In genomic region chr4:33767721-33768120, GRCm38 (mm10) we compare ENCODE assay signal across 22 mouse cellular contexts.
A peak's percentile ranks its signal among the peaks of the same experiment; 100 is the strongest.
DNase-seq lines count a peak whose midpoint lies in the region; ATAC-seq and TF ChIP-seq lines count a peak whose summit lies in the region.
"Had no signal": no experiment of that assay in that cellular context is flagged by ENCODE, and none has a peak within 500 bp of the region (broad histone marks: within the 10 kb centered on the region; RNA-seq: fewer than 3 reads in every experiment).

No protein-coding gene starts in this region.

- H3K27ac ChIP-seq in kidney, postnatal 0 days: no peak overlapping the region
- H3K27ac ChIP-seq in midbrain, embryonic 14.5 days (replicated peaks; ENCODE audit: low read depth, low read length): no peak overlapping the region
- no peak overlapping the region for H3K27ac ChIP-seq in midbrain, embryonic 15.5 days
- H3K27ac ChIP-seq: embryonic facial prominence, embryonic 10.5 days; limb, embryonic 13.5 days; liver, embryonic 12.5 days; lung, embryonic 15.5 days had no signal

- TF ChIP-seq CTCF in kidney, postnatal 0 days (IDR thresholded peaks at IDR 0.05; ENCODE audit: low read depth): no peak

- H3K9ac ChIP-seq in kidney, postnatal 0 days (ENCODE audit: low read depth, low read length): no peak overlapping the region
- no peak overlapping the region for H3K9ac ChIP-seq in midbrain, embryonic 14.5 days (replicated peaks; ENCODE audit: low read length)
- H3K9ac ChIP-seq in midbrain, embryonic 15.5 days: no peak overlapping the region
- H3K9ac ChIP-seq: forebrain, postnatal 0 days; limb, embryonic 13.5 days; liver, embryonic 12.5 days; lung, embryonic 15.5 days had no signal

- H3K4me3 ChIP-seq in kidney, postnatal 0 days (replicated peaks; ENCODE audit: low read depth, low read length): no peak overlapping the region
- H3K4me3 ChIP-seq in midbrain, embryonic 14.5 days (replicated peaks; ENCODE audit: low read depth, low read length): no peak overlapping the region
- H3K4me3 ChIP-seq in midbrain, embryonic 15.5 days: no peak overlapping the region
- H3K4me3 ChIP-seq: embryonic facial prominence, embryonic 10.5 days; limb, embryonic 13.5 days; liver, embryonic 12.5 days; lung, embryonic 15.5 days had no signal

- peak; percentile 15 for DNase-seq in kidney, postnatal 0 days (ENCODE audit: low spot score)
- DNase-seq in kidney, postnatal 36 days: no peak
- peak; percentile 17 for DNase-seq in midbrain, embryonic 14.5 days
- DNase-seq in embryo, embryonic 10 days (ENCODE audit: low spot score): peak; percentile 62
- DNase-seq in thymus, postnatal 4 days: no peak
- DNase-seq in left cerebral cortex, postnatal 10 days (ENCODE audit: extremely low spot score in 1 of 2, low spot score in 2 of 2): no peak
- DNase-seq: adrenal gland, adult 8-10 months; B cell, adult 2 months; cerebellum, adult 2 months; cerebellum, postnatal 25 days; forebrain, postnatal 0 days; gastrocnemius, postnatal 14 days; kidney, postnatal 4 days had no signal

- H3K4me1 ChIP-seq in kidney, postnatal 0 days (replicated peaks; ENCODE audit: insufficient read depth, low read length): no peaks in the 10 kb centered on the region
- H3K4me1 ChIP-seq in midbrain, embryonic 14.5 days (ENCODE audit: control insufficient read depth, insufficient read depth, low read length): no peaks in the 10 kb centered on the region
- no peaks in the 10 kb centered on the region for H3K4me1 ChIP-seq in midbrain, embryonic 15.5 days
- H3K4me1 ChIP-seq: embryonic facial prominence, embryonic 10.5 days; limb, embryonic 13.5 days; liver, embryonic 12.5 days; lung, embryonic 15.5 days had no signal

- H3K27me3 ChIP-seq in kidney, postnatal 0 days (ENCODE audit: insufficient read depth, low read length): no peaks in the 10 kb centered on the region
- no peaks in the 10 kb centered on the region for H3K27me3 ChIP-seq in midbrain, embryonic 14.5 days (ENCODE audit: control insufficient read depth, insufficient read depth, low read length)
- H3K27me3 ChIP-seq in midbrain, embryonic 15.5 days (replicated peaks): no peaks in the 10 kb centered on the region
- H3K27me3 ChIP-seq: CH12.LX; limb, embryonic 13.5 days; liver, embryonic 12.5 days; lung, embryonic 15.5 days had no signal

- no peaks in the 10 kb centered on the region for H3K36me3 ChIP-seq in kidney, postnatal 0 days (ENCODE audit: insufficient read depth, low read length)
- H3K36me3 ChIP-seq in midbrain, embryonic 14.5 days (ENCODE audit: control insufficient read depth, insufficient read depth, low read length): no peaks in the 10 kb centered on the region
- no peaks in the 10 kb centered on the region for H3K36me3 ChIP-seq in midbrain, embryonic 15.5 days (replicated peaks)
- H3K36me3 ChIP-seq: embryonic facial prominence, embryonic 10.5 days; G1E; limb, embryonic 13.5 days; liver, embryonic 12.5 days; lung, embryonic 15.5 days had no signal

- WGBS in kidney, postnatal 0 days: 63% methylated on average over 2 of the region's 2 CpGs
- 26% methylated on average over 2 of the region's 2 CpGs for WGBS in midbrain, embryonic 14.5 days
- 26% methylated on average over 2 of the region's 2 CpGs for WGBS in midbrain, embryonic 15.5 days

- ATAC-seq in kidney, postnatal 0 days (replicated peaks; ENCODE audit: low FRiP score, low read depth): no peak
- no peak for ATAC-seq in midbrain, embryonic 14.5 days (ENCODE audit: low FRiP score, low TSS enrichment)
- no peak for ATAC-seq in midbrain, embryonic 15.5 days (replicated peaks)
- ATAC-seq: activated CD4-positive, CD25-positive, alpha-beta regulatory T cell, adult 4 months; forebrain, postnatal 0 days; intestine, postnatal 0 days; liver, embryonic 12.5 days had no signal

- no peak overlapping the region for H3K4me2 ChIP-seq in kidney, postnatal 0 days (ENCODE audit: low read length)
- no peak overlapping the region for H3K4me2 ChIP-seq in midbrain, embryonic 14.5 days (ENCODE audit: low read length)
- H3K4me2 ChIP-seq in midbrain, embryonic 15.5 days: no peak overlapping the region
- H3K4me2 ChIP-seq: limb, embryonic 13.5 days; liver, embryonic 12.5 days; lung, embryonic 15.5 days had no signal

- no peaks in the 10 kb centered on the region for H3K9me3 ChIP-seq in kidney, postnatal 0 days (replicated peaks; ENCODE audit: low read length)
- no peaks in the 10 kb centered on the region for H3K9me3 ChIP-seq in midbrain, embryonic 14.5 days (ENCODE audit: control insufficient read depth, low read length)
- H3K9me3 ChIP-seq in midbrain, embryonic 15.5 days: peaks cover 3% of the 10 kb centered on the region; the same call in 1 of the 2 replicates
- H3K9me3 ChIP-seq: G1E; limb, embryonic 13.5 days; liver, embryonic 12.5 days; lung, embryonic 15.5 days had no signal

- intact Hi-C loops in left cerebral cortex, postnatal 10 days (cut with DNase I): no loop called here

Comparison
In these comparisons a context has a peak if more than half of its experiments do, and no peak if none do; other contexts are left out.
1. DNase-seq: peak in kidney, postnatal 0 days (single experiment), midbrain, embryonic 14.5 days (single experiment) and embryo, embryonic 10 days (single experiment); none in kidney, postnatal 36 days (0 of 2), thymus, postnatal 4 days (single experiment) and left cerebral cortex, postnatal 10 days (0 of 2).